Mouse (Mus musculus): Measurements from ENCODE around the gene Gm10320.

The Gm10320 gene

DNA sequence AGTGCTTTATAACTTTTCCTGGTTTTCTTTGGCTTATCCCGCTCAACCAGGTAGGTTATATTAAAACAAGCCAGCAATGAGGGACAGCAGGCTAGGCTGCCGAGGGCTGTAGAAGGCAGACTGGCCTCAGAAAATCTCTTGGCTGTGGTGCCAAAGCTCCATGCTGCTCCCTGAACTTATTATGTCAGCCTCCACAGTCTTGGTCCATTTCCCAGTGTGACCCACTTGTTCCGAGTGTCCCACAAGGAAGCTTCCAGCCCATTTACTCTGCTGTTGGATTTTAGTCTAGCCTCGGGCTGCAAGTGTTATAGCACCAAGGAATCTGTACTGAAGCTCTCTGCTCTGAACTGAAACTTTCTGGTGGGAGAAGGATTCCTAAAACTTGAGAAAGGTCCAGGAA, 18.8 kb downstream of the Gm10320 start:
- Histone ChIP-seq H3K9me3 (ENCODE audit: low read length) (peaks cover 13% of the 10 kb centered on the region), H3K4me3 (replicated peaks; ENCODE audit: low read length) (no peak overlapping the region), H3K4me1 (replicated peaks; ENCODE audit: low read depth, low read length) (no peaks in the 10 kb centered on the region), H3K27me3 (ENCODE audit: insufficient read depth, low read length) (peaks cover 25% of the 10 kb centered on the region), H3K36me3 (ENCODE audit: insufficient read depth, low read length) (no peaks in the 10 kb centered on the region)
- no peak for TF ChIP-seq NANOG (IDR thresholded peaks at IDR 0.05; ENCODE audit: borderline replicate concordance, low read length)
- TF ChIP-seq CTCF (conservative IDR thresholded peaks at IDR 0.05; ENCODE audit: low read length) = no peak
- TF ChIP-seq POU5F1 (IDR thresholded peaks at IDR 0.05; ENCODE audit: borderline replicate concordance, low read length) = no peak

DNA sequence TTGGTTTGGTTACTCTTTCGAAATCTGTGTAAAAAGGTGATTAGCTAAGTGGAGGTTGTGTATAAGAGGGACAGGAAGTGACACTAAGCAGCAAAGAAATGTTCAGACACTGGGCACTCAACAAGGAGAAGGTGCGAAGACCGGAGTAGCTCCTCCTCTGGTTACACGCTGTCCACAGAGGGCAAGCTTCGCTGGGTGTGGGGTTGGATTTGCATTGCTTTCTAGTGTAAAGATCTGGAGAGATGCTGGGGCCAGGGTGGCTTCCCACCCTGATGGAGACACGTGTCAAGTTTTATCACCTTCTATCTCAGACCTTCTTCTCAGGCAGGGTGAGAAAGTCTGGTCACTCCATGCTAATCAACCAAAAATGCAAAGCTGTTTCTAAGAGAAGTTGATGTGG, 20.0 kb downstream of the Gm10320 start:
- no peak overlapping the region for H3K4me3 ChIP-seq (replicated peaks; ENCODE audit: low read length)
- peaks cover 25% of the 10 kb centered on the region for H3K27me3 ChIP-seq (ENCODE audit: insufficient read depth, low read length)
- no peaks in the 10 kb centered on the region for H3K36me3 ChIP-seq (ENCODE audit: insufficient read depth, low read length)
- peaks cover 13% of the 10 kb centered on the region for H3K9me3 ChIP-seq (ENCODE audit: low read length)
- H3K4me1 ChIP-seq (replicated peaks; ENCODE audit: low read depth, low read length) = no peaks in the 10 kb centered on the region
- TF ChIP-seq NANOG (IDR thresholded peaks at IDR 0.05; ENCODE audit: borderline replicate concordance, low read length) (no peak), POU5F1 (IDR thresholded peaks at IDR 0.05; ENCODE audit: borderline replicate concordance, low read length) (no peak), CTCF (conservative IDR thresholded peaks at IDR 0.05; ENCODE audit: low read length) (no peak)

DNA sequence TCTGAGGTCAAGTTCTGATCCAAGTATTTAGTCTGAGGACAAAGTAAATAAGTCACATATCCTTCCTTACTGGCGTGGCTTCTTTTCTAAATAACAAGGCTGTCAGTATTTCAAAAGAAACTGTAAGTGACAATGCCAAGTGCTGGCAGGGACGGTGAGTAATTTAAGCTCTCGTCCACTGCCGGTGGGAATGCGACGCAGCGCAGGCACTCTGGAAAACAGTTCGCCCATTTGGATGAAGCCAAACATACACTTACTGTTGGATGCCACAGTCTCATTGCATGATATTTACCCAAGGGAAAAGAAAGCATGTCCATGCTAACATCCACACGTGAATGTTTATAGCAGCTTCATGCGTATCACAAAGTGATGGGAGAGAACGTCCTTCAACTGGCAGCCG, 21.5 kb downstream of the Gm10320 start:
- Histone ChIP-seq H3K4me3 (replicated peaks; ENCODE audit: low read length) (no peak overlapping the region), H3K27me3 (ENCODE audit: insufficient read depth, low read length) (peaks cover 20% of the 10 kb centered on the region), H3K4me1 (replicated peaks; ENCODE audit: low read depth, low read length) (no peaks in the 10 kb centered on the region), H3K36me3 (ENCODE audit: insufficient read depth, low read length) (no peaks in the 10 kb centered on the region), H3K9me3 (ENCODE audit: low read length) (peaks cover 13% of the 10 kb centered on the region)
- TF ChIP-seq NANOG (IDR thresholded peaks at IDR 0.05; ENCODE audit: borderline replicate concordance, low read length) (no peak), CTCF (conservative IDR thresholded peaks at IDR 0.05; ENCODE audit: low read length) (no peak), POU5F1 (IDR thresholded peaks at IDR 0.05; ENCODE audit: borderline replicate concordance, low read length) (no peak)

DNA sequence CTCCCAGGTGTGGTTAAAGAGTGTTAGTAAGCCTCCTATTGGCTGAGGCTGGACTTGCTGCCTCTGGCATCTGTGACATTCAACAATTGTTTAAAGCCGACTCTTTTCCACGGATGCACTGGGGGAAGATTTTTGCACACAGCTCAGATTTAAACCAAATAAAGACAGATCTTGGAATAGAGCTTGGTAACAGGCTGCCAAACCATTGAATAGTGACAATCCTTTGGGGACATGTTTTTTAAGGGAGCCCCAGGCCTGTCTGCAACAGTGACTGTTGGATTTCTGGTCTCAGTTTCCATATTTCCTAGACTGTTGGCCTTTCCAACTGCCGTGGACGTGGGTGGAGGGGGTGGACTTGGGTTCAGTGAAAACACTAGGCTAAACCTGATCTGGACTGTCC, 21.9 kb downstream of the Gm10320 start:
- peaks cover 11% of the 10 kb centered on the region for H3K9me3 ChIP-seq (ENCODE audit: low read length)
- H3K4me1 ChIP-seq (replicated peaks; ENCODE audit: low read depth, low read length) = no peaks in the 10 kb centered on the region
- no peak for TF ChIP-seq NANOG (IDR thresholded peaks at IDR 0.05; ENCODE audit: borderline replicate concordance, low read length)
- TF ChIP-seq POU5F1 (IDR thresholded peaks at IDR 0.05; ENCODE audit: borderline replicate concordance, low read length) = no peak
- no peak for TF ChIP-seq CTCF (conservative IDR thresholded peaks at IDR 0.05; ENCODE audit: low read length)
- peaks cover 18% of the 10 kb centered on the region for H3K27me3 ChIP-seq (ENCODE audit: insufficient read depth, low read length)
- H3K36me3 ChIP-seq (ENCODE audit: insufficient read depth, low read length) = no peaks in the 10 kb centered on the region
- H3K4me3 ChIP-seq (replicated peaks; ENCODE audit: low read length) = no peak overlapping the region

DNA sequence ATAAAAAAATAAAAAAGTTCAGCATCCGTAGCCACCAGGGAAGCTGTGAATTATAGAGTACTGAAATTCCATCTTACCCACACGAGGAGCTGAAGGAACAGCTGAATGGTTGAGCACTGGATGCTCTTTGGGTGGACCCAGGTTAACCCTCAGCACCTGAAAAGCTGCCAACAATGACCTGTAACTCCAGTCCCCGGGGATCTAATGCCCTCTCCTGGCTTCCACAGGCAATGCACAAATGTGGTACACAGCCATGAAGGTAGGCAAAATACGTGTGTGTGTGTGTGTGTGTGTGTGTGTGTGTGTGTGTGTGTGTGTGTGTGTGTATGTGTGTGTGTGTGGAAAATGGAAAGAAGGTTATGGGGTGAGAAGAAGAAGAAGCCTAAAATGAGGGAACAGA, 30.3 kb downstream of the Gm10320 start:
- H3K9me3 ChIP-seq (ENCODE audit: low read length) = peaks cover 7% of the 10 kb centered on the region
- H3K27me3 ChIP-seq (ENCODE audit: insufficient read depth, low read length) = peaks cover 7% of the 10 kb centered on the region
- H3K36me3 ChIP-seq (ENCODE audit: insufficient read depth, low read length) = no peaks in the 10 kb centered on the region
- peaks cover 3% of the 10 kb centered on the region for H3K4me1 ChIP-seq (replicated peaks; ENCODE audit: low read depth, low read length)
- TF ChIP-seq POU5F1 (IDR thresholded peaks at IDR 0.05; ENCODE audit: borderline replicate concordance, low read length) (no peak), CTCF (conservative IDR thresholded peaks at IDR 0.05; ENCODE audit: low read length) (peak; percentile 40)
- H3K4me3 ChIP-seq (replicated peaks; ENCODE audit: low read length) = no peak overlapping the region

DNA sequence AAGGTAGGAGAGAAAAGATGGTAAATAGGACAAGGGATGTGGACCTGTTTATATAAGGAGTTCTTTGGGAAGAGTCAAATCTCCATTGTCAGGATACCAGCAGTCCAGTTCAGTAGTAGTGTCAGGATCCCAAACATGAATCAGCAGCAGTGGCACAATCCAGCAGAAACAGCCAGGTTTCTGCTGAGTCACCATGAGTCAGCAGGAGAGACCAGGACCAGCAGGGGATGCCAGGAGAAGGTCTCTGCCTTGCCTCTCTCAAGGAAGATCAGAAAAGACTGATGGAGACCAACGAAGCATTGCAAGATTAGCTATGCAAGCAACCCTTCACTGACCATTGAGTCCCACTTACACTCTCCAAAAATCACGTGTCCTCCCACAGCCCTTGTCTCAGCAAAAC, 35.4 kb downstream of the Gm10320 start:
- H3K4me3 ChIP-seq (replicated peaks; ENCODE audit: low read length) = no peak overlapping the region
- H3K27me3 ChIP-seq (ENCODE audit: insufficient read depth, low read length) = peaks cover 4% of the 10 kb centered on the region; the same call in 1 of the 2 replicates
- peaks cover 7% of the 10 kb centered on the region for H3K4me1 ChIP-seq (replicated peaks; ENCODE audit: low read depth, low read length)
- H3K36me3 ChIP-seq (ENCODE audit: insufficient read depth, low read length) = no peaks in the 10 kb centered on the region
- peaks cover 29% of the 10 kb centered on the region for H3K9me3 ChIP-seq (ENCODE audit: low read length)
- TF ChIP-seq POU5F1 (IDR thresholded peaks at IDR 0.05; ENCODE audit: borderline replicate concordance, low read length) = no peak
- no peak for TF ChIP-seq CTCF (conservative IDR thresholded peaks at IDR 0.05; ENCODE audit: low read length)
- TF ChIP-seq NANOG (IDR thresholded peaks at IDR 0.05; ENCODE audit: borderline replicate concordance, low read length) = no peak

DNA sequence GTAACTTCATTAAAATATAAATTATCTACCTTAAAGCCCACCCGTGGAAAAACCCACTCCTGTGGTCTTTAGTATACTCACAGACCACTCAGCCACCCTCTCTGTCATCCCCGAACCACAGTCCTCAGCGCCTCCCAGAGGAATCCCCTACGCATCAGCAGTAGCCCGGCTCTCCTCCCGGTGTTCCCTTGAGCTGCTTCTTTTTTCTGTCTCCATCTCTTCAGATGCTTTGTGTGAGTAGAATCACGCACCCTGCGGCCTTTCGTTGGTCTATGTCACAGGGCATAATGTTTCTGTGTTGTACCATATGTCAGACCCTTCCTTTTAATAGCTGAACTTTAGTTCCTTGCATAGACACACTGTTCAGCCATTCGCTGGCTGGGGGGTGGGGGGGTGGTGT, 36.2 kb downstream of the Gm10320 start:
- no peaks in the 10 kb centered on the region for H3K36me3 ChIP-seq (ENCODE audit: insufficient read depth, low read length)
- H3K9me3 ChIP-seq (ENCODE audit: low read length) = peaks cover 33% of the 10 kb centered on the region
- no peak overlapping the region for H3K4me3 ChIP-seq (replicated peaks; ENCODE audit: low read length)
- TF ChIP-seq POU5F1 (IDR thresholded peaks at IDR 0.05; ENCODE audit: borderline replicate concordance, low read length) (no peak), NANOG (IDR thresholded peaks at IDR 0.05; ENCODE audit: borderline replicate concordance, low read length) (no peak), CTCF (conservative IDR thresholded peaks at IDR 0.05; ENCODE audit: low read length) (no peak)
- peaks cover 4% of the 10 kb centered on the region; the same call in 1 of the 2 replicates for H3K27me3 ChIP-seq (ENCODE audit: insufficient read depth, low read length)
- peaks cover 7% of the 10 kb centered on the region for H3K4me1 ChIP-seq (replicated peaks; ENCODE audit: low read depth, low read length)

DNA sequence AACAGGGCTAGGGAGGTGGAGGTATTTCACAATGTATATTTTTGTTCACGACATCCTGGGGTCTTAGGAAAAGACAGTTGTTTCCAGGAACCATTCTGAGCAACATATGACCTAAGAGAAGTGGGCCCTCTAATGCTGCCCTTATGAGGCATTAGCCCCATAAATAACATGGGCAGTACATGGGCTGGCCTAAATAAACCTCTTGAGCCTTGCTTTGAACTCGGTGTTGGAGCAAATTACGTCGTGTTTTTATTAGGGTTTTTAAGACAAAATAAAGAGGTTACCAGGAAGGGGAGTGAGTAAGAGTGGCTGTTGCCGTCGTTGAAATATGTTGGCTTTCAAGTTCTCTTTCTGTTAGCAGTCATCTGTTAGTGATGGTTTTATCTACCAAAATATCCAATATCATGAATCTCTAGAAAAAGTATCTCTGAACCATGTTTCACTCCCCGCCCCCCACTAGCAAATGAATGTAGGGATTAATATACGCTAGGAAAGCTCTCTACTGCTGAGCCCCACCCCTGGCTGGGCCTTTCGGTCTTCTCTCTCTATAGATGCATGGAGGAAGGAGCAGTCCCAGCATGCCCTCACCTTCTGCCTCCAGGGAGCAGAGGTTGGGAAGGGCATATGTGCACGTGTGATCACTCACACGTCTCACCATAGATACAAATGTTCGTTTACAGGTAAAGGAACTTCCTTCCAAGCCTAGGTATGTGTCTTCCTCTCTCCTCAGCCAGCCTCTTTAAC, 37.4 kb downstream of the Gm10320 start:
- Histone ChIP-seq H3K4me3 (replicated peaks; ENCODE audit: low read length) (no peak overlapping the region), H3K9me3 (ENCODE audit: low read length) (peaks cover 33% of the 10 kb centered on the region), H3K27me3 (ENCODE audit: insufficient read depth, low read length) (no peaks in the 10 kb centered on the region), H3K4me1 (replicated peaks; ENCODE audit: low read depth, low read length) (peaks cover 13% of the 10 kb centered on the region), H3K36me3 (ENCODE audit: insufficient read depth, low read length) (no peaks in the 10 kb centered on the region)
- no peak for TF ChIP-seq NANOG (IDR thresholded peaks at IDR 0.05; ENCODE audit: borderline replicate concordance, low read length)
- TF ChIP-seq POU5F1 (IDR thresholded peaks at IDR 0.05; ENCODE audit: borderline replicate concordance, low read length) = no peak
- no peak for TF ChIP-seq CTCF (conservative IDR thresholded peaks at IDR 0.05; ENCODE audit: low read length)

DNA sequence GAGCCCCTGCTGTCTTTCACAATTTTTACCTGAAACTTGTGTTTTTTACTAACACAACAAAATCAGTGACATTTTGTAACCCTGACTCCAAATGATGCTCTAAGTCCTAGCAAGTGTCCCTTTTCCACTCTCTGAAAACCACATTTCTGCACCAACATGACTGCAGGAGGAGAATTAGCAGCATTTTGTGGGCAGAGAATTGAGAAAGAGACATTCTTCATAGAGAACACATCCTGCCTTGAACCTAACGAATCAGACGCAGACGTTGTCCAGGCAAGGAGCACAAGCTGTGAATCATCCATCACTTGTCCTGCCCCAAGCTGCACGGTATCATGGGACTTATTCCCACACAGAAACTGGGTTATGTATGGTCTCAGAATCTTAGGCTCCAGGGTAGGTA, 38.7 kb downstream of the Gm10320 start:
- Histone ChIP-seq H3K4me1 (replicated peaks; ENCODE audit: low read depth, low read length) (peaks cover 13% of the 10 kb centered on the region), H3K4me3 (replicated peaks; ENCODE audit: low read length) (no peak overlapping the region), H3K27me3 (ENCODE audit: insufficient read depth, low read length) (no peaks in the 10 kb centered on the region), H3K36me3 (ENCODE audit: insufficient read depth, low read length) (no peaks in the 10 kb centered on the region), H3K9me3 (ENCODE audit: low read length) (peaks cover 26% of the 10 kb centered on the region)
- TF ChIP-seq POU5F1 (IDR thresholded peaks at IDR 0.05; ENCODE audit: borderline replicate concordance, low read length) (no peak), CTCF (conservative IDR thresholded peaks at IDR 0.05; ENCODE audit: low read length) (no peak), NANOG (IDR thresholded peaks at IDR 0.05; ENCODE audit: borderline replicate concordance, low read length) (no peak)
